Mouse (Mus musculus): ENCODE measurements around the gene Galnt2.

Gene Galnt2

DNA sequence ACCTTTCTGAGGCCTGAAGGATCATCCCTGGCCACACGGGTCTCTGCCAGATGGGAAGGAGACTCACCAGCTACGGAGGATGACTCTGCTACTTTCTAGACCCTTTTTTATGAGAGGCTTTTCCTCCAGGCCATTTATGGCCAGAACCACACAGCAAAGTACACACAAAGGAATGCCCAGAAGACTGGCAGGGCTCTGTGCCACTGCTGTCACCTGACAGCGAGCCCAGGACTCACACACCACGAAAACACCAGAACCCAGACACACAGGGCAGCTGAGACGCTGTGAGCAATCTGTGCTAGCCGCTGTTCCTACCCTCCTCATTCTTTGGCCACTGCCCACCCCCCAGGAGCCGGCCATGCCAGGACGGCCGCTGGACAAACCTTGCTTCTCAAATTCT, 144.5 kb downstream of the Galnt2 start:
- no peak for DNase-seq

DNA sequence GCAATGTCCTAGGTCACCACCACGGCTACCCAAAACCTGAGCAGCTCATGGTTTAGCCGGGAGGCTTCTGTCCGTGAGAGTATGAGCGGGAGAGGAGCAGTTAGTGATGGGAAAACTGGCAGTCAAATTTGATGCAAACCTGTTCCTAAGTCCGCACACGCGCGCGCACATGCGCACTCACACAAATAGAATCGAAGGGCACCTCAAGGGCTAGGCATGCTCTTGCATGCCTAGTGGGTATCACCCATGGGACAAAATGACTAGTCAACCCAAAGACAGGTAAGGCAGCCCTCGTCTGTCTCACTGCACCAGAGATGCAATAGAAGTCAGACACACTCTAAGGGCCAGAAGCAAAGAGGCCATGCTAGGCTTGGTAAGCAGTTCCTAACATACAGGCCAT, 145.2 kb downstream of the Galnt2 start:
- no peak for DNase-seq

- no peak for DNase-seq
Measured at GRCm38 (mm10) chr8:124379289-124379688, 148.1 kb downstream of the Galnt2 start.

GRCm38 (mm10) chr8:124382235-124382634, 151.0 kb downstream of the Galnt2 start:
- no peak for DNase-seq

GRCm38 (mm10) chr8:124384336-124384735, 153.1 kb downstream of the Galnt2 start:
- no peak for DNase-seq

DNA sequence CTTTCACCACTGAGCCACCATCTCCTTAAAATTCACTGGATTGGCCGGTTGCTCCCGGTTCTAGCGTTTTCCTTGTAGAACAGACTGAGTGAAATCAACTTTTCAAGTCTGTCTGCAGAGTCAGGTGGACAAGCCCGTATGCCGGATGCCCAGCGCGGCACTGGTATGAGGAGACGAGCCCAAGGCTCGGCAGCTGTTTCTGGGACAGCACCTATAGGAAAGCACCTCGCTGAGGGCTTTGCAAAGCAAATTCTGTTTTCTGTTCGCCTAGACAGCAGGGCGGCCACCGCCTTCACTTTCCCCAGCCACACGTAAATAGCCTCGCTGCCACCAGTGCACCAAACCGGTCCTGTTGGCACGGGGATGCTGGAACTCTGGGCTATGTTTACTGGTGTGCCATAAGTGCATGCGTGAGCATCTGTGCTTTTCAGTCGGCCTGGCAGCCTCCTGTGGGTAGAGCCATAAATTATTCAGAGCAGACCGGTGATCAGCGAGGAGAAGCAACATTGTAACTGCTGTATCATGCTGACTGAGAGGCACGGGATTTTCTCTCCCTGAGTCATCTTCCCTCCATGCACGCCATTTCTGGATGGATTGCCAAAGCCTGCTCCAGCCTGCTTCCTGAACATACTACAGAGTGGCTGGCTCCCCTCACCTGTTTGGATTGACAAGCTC, 155.2 kb downstream of the Galnt2 start:
- DNase-seq: no peak

DNA sequence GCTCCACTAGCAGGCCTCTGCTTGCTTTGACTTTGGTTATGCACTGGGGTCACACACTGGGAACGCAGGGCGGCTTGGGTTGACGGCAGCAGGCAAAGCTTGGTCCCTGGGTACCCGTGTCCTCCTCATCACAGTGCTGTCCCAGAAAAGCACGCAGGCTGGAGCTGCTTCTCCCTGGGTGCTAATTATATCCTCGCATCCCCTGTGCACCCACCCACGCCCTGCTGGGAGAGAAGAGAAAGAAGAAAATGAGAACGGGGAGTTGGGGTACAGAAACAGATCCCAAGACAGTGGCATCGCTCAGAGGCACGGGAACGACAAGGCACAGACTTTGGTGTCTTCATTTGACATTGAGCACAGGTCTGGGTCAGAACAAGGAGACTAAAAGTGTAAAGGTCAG, 158.3 kb downstream of the Galnt2 start:
- DNase-seq: no peak

DNA sequence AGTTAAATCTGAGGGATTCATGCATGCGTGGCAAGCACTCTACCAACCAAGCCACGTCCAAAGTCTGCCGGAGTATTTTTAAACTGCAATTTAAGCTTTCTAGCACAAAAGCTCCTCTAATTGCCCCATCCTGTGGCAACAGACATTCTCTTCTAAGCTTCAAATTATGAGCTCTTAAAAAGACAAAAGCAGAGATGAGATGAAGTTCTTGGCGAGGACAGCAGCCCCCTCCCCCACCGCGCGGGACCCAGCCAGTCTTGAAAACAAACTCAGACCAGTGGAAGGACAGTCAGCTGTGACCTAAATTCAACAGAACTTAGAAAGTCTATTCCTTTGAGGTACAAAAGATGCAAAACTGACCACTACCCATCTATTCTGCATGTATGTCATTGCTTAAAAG, 160.0 kb downstream of the Galnt2 start:
- DNase-seq: no peak

- no peak for DNase-seq
Measured at GRCm38 (mm10) chr8:124392271-124393012, 161.3 kb downstream of the Galnt2 start.

GRCm38 (mm10) chr8:124393013-124393412, 161.8 kb downstream of the Galnt2 start:
- DNase-seq: no peak

- DNase-seq: no peak
Measured at GRCm38 (mm10) chr8:124393927-124394326, 162.7 kb downstream of the Galnt2 start.

- no peak for DNase-seq
Measured at GRCm38 (mm10) chr8:124394951-124395350, 163.8 kb downstream of the Galnt2 start.

All from kidney, adult 8-10 months (tissue).